Mouse (Mus musculus): ENCODE measurements around the gene Susd1. TPM values are rescaled to one million over a fixed set of nuclear protein-coding genes. Genes with fewer than 3 reads are reported as not detected.

Gene Susd1
- total RNA-seq, 4 experiments from 2014 or later, result 8.3 to 11.1 (median 10.1) TPM

GRCm38 (mm10) chr4:59322733-59323132 is 115.7 kb downstream of the Susd1 start:
- no peak for DNase-seq (ENCODE audit: low spot score in 2 of 2)

DNA sequence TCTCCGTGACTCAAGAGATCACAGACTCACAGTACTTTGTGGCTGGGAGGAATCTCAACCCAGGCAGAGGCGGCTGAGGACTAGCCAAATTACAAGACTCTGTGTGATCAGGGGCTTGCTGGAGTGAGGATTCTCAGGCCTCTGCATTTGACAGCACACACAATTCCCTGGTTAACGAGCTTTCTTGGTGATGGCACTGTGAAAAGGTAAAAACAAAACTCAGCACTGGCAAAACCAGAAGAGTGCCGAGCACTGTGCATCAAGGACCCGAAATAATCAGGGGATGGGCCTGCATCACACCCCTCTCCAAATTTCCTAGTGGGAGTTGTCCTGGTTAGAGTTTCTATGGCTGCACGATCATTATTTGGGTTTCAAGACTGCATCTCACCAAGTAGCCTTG is 116.4 kb downstream of the Susd1 start:
- no peak for DNase-seq (ENCODE audit: low spot score in 2 of 2)

- no peak for DNase-seq (ENCODE audit: low spot score in 2 of 2)
These were observed 117.0 kb downstream of the Susd1 start for GRCm38 (mm10) chr4:59321181-59322008.

DNA sequence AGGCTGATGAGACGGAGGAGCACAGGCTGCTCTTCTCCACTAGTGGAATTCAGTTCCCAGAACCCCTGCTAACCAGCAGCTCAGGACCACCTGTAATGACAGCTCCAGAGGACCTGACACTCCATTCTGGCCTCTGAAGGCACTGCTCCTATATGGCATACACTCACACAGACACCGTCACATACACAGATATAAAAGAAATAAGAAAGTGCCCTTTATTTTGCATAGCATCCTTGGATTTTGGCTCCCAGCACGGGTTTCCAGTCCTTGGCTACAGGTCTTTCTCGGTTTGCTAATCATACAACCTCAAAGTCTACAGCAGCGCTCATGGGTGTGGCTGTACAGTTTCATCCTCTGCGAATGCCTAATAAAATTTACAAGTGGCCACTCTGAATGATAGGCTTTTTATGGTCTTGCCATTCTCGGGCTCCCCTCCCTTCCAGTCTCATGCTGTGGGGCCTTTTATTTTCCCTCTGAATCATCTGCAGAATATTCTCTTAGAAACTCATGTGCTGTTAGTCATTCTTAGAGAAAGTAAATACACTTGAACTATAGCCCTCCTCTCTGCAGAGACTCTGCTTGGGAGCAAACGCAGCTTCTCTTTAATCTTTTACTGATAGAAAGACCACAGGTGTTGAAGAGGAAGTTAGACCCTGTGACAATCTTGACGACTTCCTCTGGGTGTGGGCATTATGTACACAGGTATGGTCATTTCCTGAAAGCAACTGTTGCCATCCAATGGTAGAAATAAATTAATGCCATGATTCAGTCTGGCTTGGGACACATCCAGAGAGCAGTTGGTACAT is 119.1 kb downstream of the Susd1 start:
- no peak for DNase-seq (ENCODE audit: low spot score in 2 of 2)

DNA sequence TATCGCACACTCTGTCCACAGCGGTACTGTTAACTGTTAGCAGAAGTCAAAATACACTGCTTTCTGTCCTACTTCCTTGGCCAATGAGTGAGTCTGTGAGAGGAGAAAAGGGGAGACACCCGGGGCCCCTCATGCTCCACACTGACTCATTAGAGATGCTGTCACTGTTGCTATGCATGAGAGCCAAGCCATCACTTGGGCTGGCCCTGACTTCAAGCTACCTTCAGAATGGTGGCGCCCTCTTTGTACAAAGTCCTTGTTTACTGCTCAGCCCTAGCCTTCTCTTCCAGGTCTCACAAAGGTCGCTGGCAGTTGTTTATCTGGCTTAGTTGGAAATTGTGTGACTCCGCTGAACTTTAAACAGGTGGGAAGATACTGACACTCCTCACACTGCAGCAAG is 119.8 kb downstream of the Susd1 start:
- DNase-seq (ENCODE audit: low spot score in 2 of 2), result no peak

GRCm38 (mm10) chr4:59315553-59316405 is 122.7 kb downstream of the Susd1 start:
- no peak for DNase-seq (ENCODE audit: low spot score in 2 of 2)

GRCm38 (mm10) chr4:59314939-59315552 is 123.4 kb downstream of the Susd1 start:
- DNase-seq (ENCODE audit: low spot score in 2 of 2), result no peak

GRCm38 (mm10) chr4:59312945-59313344 is 125.5 kb downstream of the Susd1 start:
- no peak for DNase-seq (ENCODE audit: low spot score in 2 of 2)

GRCm38 (mm10) chr4:59310590-59310989 is 127.8 kb downstream of the Susd1 start:
- DNase-seq (ENCODE audit: low spot score in 2 of 2), result no peak

DNA sequence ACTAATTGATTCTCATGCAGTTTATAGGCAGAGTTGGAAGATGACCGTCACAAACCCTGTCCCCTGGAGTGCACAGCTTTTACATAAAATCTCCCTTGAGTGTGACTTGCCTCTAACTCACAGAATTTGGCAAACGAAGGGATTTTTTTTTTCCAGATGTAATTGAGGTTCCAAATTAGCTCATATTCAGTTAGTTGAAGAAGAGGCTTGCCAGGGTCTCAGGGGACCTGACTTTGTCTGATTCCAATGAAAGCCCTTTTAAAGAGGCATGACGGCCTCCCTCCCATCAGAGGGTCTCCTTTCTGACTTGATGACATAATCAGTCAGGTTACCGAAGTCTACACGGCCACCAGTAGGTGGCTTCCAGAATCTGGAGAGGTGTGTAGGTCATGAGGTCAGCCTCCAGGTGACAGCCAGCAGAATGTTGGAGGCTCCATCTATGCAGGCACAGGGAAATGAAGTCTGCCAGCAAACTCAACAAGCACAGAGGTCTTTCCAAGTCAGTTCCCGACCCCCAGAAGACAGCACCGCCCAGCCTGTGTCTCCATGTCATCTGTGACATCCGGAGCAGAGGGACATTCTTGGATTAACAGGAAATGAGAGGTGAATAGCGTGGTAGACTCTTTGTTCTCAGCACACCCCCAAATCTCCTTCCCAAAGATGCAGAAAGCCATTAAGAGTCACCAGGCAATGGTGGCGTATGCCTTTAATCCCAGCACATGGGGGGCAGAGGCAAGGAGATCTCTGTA is 130.4 kb downstream of the Susd1 start:
- DNase-seq (ENCODE audit: low spot score in 2 of 2), result no peak

- no peak for DNase-seq (ENCODE audit: low spot score in 2 of 2)
These were observed 136.0 kb downstream of the Susd1 start for GRCm38 (mm10) chr4:59302387-59302786.

DNA sequence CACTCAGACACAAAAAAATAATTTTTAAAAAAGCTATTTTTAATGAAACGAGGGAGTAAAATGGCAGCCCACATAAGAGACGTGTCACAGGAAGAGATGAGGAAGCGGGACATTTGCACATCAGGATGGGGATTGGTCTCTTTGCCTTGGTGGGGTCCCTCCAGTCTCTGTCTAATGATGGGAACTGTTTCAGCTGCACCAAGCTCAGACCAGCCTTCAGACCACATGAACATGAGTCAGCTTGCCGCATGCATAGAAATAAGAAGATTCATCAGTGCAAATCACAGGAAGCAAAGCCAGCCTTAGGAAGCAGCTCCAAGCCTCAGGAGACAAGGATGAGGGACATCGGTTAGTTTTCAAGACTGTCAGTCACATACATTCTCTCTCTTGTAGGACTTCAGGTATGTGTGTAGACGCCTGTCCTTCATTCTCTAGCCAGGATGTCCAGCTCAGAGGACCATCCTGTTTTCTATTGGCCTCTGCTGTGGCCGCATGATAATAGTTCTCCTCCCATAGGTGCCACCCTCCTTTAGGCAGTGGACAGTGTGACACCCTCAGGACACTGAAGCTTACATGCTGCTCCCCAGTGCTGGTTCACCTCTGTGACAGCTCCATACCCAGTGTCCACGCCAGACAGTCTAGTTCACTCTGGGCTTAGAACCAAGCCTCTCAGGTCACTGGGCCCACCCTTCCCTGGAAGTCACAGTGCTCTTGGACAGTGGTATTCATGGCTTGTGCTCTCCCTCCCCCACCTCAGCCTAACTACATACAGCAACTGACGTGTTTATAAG is 137.2 kb downstream of the Susd1 start:
- no peak for DNase-seq (ENCODE audit: low spot score in 2 of 2)

- no peak for DNase-seq (ENCODE audit: low spot score in 2 of 2)
These were observed 139.5 kb downstream of the Susd1 start for GRCm38 (mm10) chr4:59298719-59299496.

- no peak for DNase-seq (ENCODE audit: low spot score in 2 of 2)
These were observed 143.3 kb downstream of the Susd1 start for GRCm38 (mm10) chr4:59295127-59295526.

- no peak for DNase-seq (ENCODE audit: low spot score in 2 of 2)
These were observed 143.8 kb downstream of the Susd1 start for GRCm38 (mm10) chr4:59294661-59295060.

DNA sequence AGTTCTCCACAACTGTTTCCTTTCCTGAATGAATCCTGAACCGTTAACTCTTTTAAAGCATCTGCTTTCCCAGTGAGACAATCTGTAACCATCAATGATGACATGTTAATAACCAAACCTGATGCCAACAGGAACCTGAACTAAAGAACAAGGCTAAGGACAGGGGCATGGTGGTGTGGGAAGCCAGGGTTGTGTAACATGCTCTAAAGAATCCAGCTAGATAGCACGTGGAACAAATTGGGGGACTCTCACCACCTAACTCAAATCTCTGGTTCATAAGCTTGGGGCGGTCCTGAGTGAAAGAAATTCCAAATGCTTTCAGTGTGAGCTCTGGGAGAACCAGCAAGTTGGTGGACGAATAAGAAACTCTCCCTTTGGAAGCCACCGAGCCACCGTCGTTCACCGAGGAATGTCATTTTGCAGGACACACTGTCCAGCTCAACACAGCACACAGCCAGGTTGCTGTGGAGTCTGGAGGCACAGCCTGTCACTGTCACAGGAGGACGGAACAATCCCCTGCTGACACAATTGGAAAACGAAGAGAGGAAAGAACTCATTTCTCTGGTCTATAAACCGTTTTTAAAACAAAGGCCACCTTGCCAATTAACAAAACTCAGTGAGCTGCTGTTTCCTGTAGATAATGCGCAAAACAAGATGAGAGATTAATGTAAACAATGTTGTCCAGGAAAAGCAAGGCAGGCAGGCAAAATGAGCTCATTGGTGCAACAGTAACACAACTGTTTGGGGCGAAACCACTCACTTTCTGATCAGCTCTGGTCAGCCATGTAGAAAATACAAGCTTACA is 146.3 kb downstream of the Susd1 start:
- no peak for DNase-seq (ENCODE audit: low spot score in 2 of 2)

GRCm38 (mm10) chr4:59290972-59291576 is 147.4 kb downstream of the Susd1 start:
- DNase-seq (ENCODE audit: low spot score in 2 of 2), result no peak

DNA sequence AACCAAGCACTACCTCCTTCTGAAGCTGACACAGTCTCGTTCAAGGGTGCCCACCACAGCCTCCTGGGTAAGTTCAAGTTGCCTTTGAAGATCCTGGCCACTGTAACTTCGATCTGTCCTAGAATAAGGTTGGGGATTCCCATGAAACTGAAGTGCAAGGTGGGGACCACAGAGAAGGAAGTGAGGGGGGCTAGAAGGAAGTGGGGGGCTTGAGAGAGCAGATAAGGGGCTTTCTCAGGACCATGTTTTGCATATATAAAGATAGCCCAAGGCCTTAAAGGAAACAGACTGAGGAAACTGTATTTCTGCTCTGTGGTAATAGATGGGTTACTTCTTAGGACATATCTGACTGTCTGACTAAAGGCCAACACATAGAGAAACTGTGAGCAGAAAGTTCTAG is 151.3 kb downstream of the Susd1 start:
- DNase-seq (ENCODE audit: low spot score in 2 of 2), result no peak

Measured in layer of hippocampus, adult 8-10 months (tissue).